Mouse (Mus musculus): Measurements from ENCODE around the gene Cdc42.

DNA sequence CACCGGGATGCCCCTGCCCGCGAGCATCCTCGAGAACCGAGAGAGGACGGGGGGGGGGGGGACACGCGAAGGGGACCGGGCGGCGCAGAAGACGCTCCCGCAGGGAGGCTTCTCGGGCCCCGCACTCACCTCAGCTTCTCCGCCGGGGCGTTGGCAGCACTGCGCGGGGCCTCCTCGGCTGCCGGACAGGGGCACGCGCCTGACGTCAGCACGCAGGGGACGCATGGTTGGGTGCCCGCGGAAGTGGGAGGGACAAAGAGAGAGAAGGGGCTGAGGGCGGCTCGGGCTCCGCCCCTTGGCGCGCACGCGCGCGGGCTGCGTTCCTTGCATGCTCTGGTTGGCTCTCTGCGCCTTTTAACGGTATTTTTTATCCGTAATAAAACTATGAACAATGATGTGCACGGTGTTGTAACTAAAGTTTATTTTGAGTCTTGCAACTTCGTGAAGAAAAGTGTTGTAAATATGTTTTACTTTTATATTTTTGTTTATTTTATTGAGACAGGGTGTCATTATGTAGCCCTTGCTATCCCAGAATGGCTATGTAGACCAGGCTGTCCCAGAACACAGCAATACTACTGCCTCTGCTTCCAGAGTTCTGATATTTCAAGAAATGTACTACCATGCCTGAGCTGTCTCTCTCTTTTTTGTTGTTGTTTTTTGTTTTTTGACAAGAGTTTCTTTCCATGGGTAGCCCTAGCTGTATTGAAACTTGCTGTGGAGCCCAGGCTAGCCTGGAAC, at the start of gene Cdc42:
- TF ChIP-seq GATA1 (IDR thresholded peaks at IDR 0.05; ENCODE audit: borderline replicate concordance, low read length) (no peak), CTCF (IDR thresholded peaks at IDR 0.05; ENCODE audit: low read depth, low read length) (no peak), POLR2AphosphoS5 (IDR thresholded peaks at IDR 0.05; ENCODE audit: insufficient replicate concordance, low read depth, low read length) (no peak), TAL1 (conservative IDR thresholded peaks at IDR 0.05; ENCODE audit: low read depth, low read length) (no peak), GATA2 (IDR thresholded peaks at IDR 0.05; ENCODE audit: borderline replicate concordance, low read depth, low read length) (no peak)
